Mouse (Mus musculus) mammary gland, adult 2 months (tissue): ENCODE data around the gene Ccr1. TPM values are rescaled to one million over a fixed set of nuclear protein-coding genes. Genes with fewer than 3 reads are reported as not detected.

Experiments used
- polyA plus RNA-seq: library from polyadenylated mRNA; depleted of rRNA; stranded (reverse); fragments of >200 nt; gene quantifications from 2 replicates; pipeline ENCODE4 v1.2.3, GENCODE M21; 2012; ENCODE audit warnings: low replicate concordance; rRNA removed

Ccr1 gene
- 2.1 and 5.2 TPM in 2 replicates for polyA plus RNA-seq

GRCm38 (mm10) chr9:123968290-123968912 lies at the start of gene Ccr1:
Gene Ccr1, minus strand, starts transcription at chr9:123968692.

DNA sequence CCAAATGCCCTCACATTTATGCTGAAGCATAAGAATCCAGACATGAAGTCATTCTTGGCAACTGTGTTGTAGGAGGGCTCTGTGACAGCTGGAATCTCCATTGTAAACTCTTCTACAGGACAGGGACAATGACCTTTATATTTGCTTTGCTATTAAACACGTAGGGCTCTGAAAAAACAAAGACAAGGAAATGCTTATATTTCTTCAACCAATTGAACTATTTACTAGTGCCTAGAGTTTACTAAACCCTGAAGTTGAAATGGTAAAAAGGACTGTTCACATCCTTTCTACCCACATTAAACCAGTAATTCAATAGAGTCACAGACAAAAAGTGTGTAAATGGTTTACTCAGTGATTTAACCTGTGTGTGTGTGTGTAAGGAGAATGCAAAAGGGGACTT lies 9.8 kb upstream of the Ccr1 start, which contains the start of gene Ccr1l1:
TSS of gene Ccr1l1 (minus strand) at position 101 of the 400 bp plus-strand sequence.

Other genes starting within 250 kb of the Ccr1 start
- 4.5 and 7.4 TPM in 2 replicates for gene Cxcr6, start 162.2 kb downstream of the Ccr1 start, polyA plus RNA-seq
- gene Fyco1, start 116.8 kb downstream of the Ccr1 start, polyA plus RNA-seq: 6.3 and 12.3 TPM in 2 replicates
- gene Xcr1, start 106.7 kb downstream of the Ccr1 start, polyA plus RNA-seq: 2.5 and 4.7 TPM in 2 replicates
- 0.26 and 0.33 TPM in 2 replicates for gene Ccr1l1, start 9.7 kb upstream of the Ccr1 start, polyA plus RNA-seq
- 0.38 and 1.6 TPM in 2 replicates for gene Ccr3, start 53.3 kb upstream of the Ccr1 start, polyA plus RNA-seq
- 5.3 and 16.4 TPM in 2 replicates for gene Ccr2, start 133.3 kb upstream of the Ccr1 start, polyA plus RNA-seq
- 0.82 and 4.7 TPM in 2 replicates for gene Ccr5, start 152.9 kb upstream of the Ccr1 start, polyA plus RNA-seq